Mouse (Mus musculus): ENCODE data around the gene Cmtm1.
"Not testable (repeated sequence)": the region's sequence is repeated elsewhere in the genome, so short reads cannot be mapped to it uniquely, and the experiment has no call there.

Gene Cmtm1

DNA sequence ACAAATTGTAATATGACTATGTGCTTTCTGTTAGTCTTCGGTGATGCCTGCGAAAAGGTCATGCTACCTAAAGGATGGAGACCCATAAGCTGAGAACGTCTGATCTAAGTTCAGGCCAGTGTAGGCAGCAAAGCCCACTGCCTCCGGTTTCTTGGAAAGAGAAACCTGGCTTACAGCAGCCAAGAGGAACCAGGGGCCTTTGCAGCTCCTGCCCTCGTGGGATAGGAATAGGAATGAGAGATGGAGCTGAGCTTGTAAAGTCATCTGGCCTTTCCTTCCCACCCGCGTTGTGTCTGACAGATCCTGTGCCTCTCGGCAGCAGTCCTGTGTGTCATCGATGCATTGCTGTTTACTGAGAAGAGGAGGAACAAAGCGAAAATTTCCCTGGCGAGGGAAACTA lies 11.3 kb upstream of the Cmtm1 start, which contains the start of gene Gm11020:
TSS of gene Gm11020 (plus strand) at position 301 of the 400 bp plus-strand sequence.
- DNase-seq (ENCODE audit: low read depth, low spot score) = not testable (repeated sequence)

DNA sequence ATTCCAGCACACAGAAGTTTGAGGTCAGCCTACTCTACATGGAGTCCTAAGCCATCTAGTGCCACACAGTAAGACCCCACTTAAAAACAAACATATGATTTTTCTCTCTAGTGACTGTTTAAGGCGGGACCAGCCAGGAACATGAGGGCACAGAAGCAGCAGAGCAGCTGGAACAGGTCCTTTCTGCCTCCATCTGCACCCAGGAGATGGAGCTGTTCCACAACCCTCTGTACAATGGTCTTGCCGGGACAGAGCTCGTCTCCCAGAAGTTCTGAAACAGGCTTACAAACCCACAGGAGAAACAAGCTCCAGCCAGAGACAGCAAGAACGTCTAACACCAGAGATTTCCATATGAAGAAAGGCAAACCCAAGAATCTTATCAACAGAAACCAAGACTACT lies 3.4 kb upstream of the Cmtm1 start:
- DNase-seq (ENCODE audit: low read depth, low spot score) = no peak

DNA sequence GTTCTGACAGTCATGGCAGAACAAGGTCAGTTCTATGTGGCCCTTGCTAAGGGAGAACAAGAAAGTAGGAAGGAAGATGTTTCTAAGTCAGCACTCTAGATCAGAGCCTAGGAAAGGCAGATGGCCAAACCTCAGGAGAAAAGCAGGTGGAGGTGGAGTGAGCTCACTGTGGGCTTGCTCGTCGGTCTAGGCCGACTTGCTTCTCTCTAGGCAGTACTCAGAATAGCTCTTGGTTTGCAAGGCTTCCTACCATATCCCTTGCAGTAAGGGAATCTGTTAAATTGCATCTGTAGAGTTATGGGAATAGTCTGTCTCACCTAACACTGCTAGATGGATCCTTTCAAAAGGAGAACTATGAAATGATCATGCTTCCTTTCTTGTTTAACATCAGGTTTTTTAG lies 2.1 kb upstream of the Cmtm1 start:
- DNase-seq (ENCODE audit: low read depth, low spot score) = not testable (repeated sequence)

DNA sequence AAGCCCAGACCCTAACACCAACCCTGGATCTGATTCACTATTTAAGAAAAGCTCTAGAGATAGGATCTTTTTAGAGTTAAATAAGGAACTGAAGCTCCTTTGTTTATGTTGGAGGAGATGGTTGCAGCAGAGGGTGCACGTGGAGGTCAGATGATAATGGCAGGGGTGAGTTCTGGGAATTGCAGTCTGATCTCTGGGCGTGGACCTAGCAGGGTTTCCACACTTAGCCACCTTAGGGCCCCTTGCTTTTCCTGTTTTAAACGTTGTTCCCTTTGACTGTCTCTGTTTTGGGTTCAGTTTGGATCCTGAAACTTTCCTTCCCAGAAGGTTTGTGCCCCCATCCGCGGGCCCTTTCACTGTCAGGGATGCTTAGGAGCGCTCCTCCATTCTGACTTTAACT lies 1.6 kb downstream of the Cmtm1 start:
- not testable (repeated sequence) for DNase-seq (ENCODE audit: low read depth, low spot score)

DNA sequence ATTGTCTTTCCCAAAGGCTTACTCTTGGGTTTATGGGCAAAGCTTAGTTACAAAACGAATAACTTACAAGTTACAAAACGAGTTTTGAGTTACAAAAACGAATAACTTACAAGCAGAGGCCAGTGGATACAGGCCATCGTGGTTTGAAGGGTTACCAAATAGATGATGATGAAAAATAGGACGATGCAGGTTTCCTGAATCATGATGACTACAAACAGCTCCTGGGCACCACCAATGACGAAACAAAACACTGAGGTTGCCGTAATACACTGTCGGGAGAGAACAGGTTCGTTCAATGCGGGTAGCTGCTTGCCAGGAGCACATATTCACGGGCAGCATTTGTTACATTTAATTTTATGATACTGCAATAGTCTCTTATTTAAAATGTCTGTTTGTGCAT lies 5.0 kb downstream of the Cmtm1 start:
- DNase-seq (ENCODE audit: low read depth, low spot score) = no peak

DNA sequence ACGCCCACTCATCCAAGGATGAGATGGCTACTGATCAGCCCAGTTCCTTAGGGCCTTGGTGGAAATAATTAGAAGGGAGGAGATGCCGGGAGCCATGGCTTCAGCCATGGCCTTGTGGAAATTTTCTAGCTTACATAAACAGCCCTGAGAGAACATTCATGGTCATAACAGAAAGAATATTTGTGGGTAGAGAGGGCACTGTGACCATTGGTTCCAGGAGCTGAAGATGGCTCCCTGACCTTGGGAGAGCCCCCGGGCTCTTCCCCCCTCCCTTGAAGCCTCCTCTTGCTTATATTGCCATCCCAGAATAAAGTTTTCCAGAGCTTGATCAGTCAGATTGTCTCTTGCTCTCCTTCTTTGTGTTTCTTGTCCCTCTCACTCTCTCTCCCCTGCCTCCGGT lies 7.4 kb downstream of the Cmtm1 start:
- not testable (repeated sequence) for DNase-seq (ENCODE audit: low read depth, low spot score)

DNA sequence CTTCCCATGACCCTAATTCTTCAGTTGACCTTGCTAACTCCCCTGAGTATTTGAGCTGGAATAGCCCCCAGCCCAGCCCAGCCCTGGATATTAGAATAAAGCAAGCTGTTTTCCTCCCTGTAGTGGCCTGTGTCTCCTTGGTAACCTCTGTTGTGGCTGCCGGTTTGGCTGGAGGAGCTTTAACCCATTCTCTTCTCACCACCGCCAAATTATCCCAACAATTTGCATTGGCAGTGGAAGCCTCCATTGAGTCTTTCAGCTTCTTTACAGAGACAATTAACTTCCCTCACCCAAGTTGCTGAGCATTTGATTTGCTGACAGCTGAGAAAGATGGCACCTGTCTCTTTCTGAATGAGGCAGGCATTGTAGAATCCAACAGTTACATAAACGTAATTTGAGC lies 8.4 kb downstream of the Cmtm1 start:
- peak; percentile 10 for DNase-seq (ENCODE audit: low read depth, low spot score)

DNA sequence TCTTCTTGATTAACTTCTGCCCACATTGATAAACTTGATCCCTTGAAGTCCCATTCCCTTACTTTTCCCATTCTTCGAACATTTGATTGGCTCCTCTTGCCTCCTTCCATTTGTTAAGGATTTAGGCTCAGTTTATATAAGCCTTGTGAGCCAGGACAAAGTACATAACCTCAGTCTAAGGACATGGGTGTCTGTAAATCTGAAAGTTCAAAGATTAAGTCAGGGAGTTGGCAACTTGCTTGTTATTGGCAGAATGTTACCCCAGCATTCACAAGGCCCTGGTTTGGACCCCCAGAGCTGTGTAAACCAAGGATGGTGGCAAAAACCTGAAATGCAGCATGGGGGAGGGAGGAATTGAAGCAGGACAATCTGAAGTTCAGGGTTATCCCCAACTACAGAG lies 15.5 kb downstream of the Cmtm1 start:
- DNase-seq (ENCODE audit: low read depth, low spot score) = no peak

DNA sequence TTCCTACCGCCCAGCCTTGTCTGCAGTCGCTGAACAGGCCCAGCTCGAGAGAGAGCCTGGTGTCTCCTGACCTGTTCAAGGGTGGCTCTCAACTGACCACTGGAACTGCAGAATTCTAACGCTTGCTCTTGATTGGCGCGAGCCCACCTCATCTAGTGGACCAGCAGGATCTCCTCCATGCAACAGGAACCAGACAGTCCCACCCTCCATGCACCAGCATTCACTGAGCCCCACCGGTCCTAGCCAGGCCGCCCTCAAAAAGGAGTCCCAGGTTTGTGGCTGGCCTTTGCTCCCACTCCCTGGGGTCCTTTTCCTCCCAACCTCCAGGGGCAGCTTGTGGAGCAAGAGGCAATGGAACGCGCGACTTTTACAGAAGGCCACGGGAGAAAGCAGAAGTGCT lies 16.9 kb downstream of the Cmtm1 start, which contains the start of gene Cmtm2a:
TSS of gene Cmtm2a (minus strand) at position 101 of the 400 bp plus-strand sequence.
- DNase-seq (ENCODE audit: low read depth, low spot score) = not testable (repeated sequence)

DNA sequence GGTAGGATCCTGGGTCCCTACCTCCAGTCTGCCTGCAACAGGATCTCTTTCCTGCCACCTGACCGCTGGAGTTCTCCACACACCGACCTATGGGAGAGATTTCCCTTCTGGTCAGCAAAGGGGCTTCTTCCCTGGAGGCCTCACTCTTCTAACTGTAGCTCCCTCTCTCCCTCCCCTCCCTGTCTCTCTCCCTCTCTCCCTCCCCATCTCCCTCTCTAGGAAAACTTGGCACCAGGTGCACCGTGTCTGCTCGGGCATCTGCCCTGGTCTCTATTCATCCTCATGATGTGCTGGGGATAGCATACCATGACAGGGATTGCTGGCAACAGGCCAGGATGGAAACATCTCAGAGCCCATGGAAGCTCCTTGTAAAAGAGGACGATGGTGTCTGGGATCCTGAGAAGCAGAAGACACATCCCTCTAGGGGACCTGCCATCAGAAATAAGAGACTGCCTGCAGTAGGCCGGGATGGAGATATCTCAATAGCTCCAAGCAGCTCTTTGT lies 41.0 kb downstream of the Cmtm1 start:
- no peak for DNase-seq (ENCODE audit: low read depth, low spot score)

DNA sequence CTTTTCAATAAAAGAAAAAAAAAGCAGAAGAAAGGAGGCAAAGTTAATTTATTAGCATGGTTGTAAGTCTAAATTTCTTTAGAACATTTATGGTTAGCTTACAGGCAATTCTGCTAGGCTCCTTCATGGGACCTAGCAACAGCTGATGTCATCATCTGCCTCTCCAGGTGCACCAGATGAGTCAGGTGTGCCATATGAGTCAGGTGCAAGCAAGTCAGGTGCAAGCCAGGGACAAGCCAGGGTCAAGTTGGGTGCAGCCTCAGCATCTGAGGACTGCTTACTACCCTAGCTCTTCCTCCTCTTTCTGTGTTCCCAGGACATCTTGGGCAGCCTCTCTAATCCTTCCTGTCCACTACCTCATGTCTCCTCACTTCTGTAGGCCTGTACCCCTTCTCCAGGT lies 41.6 kb downstream of the Cmtm1 start:
- no peak for DNase-seq (ENCODE audit: low read depth, low spot score)

DNA sequence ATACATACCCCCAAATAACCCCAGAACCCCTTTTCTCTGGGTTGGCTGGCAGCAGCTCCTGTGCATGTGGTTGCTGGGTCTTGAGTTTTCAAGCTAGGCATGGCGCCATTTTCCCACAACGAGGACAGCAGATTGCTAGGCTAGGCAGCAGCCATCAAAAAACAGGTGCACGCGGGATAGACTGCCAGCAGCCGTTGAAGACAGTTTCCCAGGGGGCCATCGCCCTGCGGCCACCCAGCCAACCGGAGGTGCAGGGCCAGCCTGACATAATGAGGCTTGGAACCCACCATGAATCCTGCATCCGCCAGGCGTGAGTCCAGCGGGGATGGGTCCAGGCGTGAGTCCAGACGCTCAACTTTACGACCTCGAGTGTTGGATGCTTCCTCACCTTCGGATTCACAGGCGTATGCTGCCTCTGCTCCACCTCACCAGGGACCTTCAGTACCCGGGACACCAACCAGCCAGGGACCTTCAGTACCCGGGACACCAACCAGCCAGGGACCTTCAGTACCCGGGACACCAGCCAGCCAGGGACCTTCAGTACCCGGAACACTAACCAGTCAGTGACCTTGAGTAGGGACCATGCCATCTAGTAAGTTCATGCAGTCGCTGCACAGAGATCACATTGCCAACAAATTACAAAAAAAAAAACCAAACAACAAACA lies 45.5 kb downstream of the Cmtm1 start:
- not testable (repeated sequence) for DNase-seq (ENCODE audit: low read depth, low spot score)

DNA sequence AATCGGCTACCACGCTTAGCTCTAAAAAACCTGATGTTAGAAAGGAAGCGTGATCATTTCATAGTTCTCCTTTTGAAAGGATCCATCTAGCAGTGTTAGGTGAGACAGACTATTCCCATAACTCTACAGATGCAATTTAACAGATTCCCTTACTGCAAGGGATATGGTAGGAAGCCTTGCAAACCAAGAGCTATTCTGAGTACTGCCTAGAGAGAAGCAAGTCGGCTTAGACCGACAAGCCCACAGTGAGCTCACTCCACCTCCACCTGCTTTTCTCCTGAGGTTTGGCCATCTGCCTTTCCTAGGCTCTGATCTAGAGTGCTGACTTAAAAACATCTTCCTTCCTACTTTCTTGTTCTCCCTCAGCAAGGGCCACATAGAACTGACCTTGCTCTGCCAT lies 48.1 kb downstream of the Cmtm1 start:
- not testable (repeated sequence) for DNase-seq (ENCODE audit: low read depth, low spot score)

DNA sequence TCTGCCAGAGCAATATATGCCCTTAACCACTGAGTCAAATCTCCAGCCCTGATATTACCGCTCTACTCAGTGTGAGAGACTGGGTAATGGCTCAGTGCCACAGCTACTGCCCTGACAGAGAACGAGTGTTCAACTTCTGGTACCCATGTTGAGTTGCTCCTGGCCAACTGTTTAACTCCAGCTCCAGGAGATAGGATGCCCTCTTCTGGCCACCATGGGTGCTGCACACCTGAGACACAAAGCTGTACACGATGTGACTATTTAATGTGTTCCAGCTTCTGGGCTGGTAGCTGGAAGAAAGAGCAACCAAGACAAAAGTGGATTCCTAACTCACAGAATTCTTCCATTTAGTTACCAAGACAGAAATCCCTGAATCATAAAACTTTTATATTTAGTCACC lies 56.9 kb downstream of the Cmtm1 start:
- DNase-seq (ENCODE audit: low read depth, low spot score) = no peak

DNA sequence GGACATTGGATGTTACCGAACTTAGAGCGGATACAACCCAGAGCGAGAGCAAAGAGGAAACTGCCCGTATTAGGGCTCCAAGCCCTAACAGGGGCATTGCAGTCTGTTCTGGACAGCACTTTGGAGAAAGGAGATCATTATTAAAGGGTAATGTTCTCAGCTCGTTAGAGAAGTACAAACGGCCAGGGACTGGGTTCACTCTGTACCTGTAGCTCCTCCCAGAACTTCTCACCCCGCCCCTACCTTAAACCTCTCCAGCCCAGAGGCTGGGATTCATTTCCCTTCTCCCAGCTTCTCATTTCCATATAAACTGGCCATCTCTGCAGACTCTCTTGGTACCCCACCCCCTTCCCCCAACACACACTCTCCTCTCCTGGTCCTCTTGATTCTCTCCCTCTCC lies 58.5 kb downstream of the Cmtm1 start:
- DNase-seq (ENCODE audit: low read depth, low spot score) = no peak

DNA sequence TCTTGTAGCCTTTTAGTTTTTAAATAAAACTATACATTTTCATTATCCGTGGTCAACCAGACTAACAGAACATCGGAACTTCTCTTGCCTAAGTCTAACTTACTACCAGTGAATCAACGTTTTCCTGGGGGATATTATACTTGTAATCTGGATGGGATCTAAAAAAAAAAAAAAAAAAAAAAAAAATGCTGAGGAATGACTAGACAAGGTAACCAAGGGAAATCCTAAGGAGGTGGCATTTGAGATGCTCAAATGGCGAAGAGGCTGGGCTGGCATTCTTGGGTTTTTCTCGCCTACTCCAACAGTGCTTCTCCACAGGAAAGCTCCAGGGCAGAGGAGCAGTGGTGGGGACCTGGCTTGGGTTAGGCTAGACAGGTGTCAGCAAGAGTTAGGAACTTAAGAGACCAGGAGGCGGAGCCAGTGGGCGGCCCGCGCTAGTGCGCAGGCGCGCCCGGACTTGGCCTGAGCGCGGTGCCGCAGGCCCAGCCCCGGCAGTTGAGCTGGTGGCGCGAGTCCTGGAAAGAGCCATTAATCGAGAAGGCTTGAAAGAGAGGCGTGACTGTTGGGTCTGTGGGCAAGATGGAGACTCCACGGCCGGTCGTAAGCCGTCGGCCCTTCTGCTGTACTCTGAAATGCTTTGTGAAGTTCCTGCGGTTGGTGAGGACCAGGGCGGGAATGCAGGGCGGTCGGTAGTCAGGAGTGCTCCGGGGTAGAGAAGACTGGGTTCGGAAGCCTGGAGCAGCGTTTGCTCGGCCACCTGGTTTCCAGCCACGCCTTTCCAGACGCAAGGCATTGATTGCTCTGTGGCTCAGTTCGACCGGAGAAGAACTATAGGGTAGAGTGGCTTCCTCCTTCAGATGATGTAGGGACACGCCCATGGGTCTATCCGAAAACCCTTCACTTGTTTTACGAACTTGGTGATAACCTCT lies 59.2 kb downstream of the Cmtm1 start, which contains the start of gene Cklf:
TSS of gene Cklf (plus strand) at position 423 of the 929 bp plus-strand sequence.
- DNase-seq (ENCODE audit: low read depth, low spot score) = peak; percentile 57

DNA sequence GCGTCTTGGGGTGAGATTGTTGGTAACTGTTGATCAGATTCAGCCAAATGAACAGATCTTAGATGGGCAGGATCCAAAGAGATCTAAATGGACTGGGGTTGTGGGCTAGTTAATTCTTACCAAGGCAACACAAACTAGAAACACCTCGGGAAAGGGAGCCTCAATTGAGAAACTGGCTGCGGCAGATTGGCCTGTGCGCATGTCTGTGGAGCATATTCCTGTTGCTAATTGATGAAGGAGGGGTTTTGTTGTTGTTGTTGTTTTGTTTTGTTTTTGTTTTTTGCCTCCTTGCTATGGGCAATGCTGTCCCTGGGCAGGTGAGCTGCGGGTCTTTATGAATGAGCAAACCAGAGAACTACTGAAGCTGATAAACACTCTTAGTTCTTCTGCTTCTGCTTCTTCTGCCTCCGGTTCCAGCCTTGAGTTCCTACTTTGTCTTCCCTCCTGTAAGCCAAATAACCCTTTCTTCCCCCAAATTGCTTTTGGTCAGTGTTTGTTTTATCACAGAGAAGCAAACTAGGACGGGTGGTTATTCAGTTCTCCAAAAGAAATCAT lies 60.4 kb downstream of the Cmtm1 start:
- no peak for DNase-seq (ENCODE audit: low read depth, low spot score)

DNA sequence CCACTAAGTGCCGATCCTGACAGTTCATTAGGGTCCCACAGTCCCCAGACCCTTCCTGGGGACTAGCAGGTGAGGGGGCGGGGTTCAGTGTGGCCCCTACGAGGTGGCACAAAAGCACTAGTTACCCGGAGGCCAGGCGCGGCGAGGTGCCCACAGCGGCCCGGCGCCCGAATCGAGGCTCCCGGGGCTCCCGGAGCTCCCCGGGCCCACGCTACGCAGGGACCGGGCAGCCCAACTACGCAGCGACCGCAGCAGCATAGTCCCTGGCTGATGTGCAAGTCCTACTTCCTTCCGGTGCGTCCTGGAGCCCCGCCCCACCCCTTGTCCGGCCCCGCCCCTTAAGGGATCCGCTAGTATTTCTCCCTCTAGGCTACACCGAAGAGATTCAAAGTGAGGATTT lies 61.7 kb downstream of the Cmtm1 start, which contains the start of gene Tk2:
TSS of gene Tk2 (minus strand) at position 283 of the 400 bp plus-strand sequence.
- DNase-seq (ENCODE audit: low read depth, low spot score) = peak; percentile 58

DNA sequence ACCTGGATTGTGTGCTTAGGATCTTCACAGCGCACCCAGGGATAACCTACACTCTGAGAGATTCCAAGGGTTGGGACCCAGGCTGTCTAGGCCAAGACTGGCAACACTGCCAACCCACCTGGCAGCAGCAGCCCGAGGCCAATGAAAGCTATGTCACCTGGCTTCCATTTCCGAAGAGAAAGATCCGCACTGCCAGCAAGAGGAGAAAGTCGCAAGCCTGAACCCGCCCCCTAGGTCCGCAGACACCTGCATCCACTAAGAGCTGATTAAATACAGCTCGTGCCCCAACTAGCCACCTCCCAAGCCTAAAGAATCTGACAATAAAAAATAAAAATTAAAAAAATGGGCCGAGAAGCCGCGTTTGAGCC lies 62.1 kb downstream of the Cmtm1 start:
- no peak for DNase-seq (ENCODE audit: low read depth, low spot score)

DNA sequence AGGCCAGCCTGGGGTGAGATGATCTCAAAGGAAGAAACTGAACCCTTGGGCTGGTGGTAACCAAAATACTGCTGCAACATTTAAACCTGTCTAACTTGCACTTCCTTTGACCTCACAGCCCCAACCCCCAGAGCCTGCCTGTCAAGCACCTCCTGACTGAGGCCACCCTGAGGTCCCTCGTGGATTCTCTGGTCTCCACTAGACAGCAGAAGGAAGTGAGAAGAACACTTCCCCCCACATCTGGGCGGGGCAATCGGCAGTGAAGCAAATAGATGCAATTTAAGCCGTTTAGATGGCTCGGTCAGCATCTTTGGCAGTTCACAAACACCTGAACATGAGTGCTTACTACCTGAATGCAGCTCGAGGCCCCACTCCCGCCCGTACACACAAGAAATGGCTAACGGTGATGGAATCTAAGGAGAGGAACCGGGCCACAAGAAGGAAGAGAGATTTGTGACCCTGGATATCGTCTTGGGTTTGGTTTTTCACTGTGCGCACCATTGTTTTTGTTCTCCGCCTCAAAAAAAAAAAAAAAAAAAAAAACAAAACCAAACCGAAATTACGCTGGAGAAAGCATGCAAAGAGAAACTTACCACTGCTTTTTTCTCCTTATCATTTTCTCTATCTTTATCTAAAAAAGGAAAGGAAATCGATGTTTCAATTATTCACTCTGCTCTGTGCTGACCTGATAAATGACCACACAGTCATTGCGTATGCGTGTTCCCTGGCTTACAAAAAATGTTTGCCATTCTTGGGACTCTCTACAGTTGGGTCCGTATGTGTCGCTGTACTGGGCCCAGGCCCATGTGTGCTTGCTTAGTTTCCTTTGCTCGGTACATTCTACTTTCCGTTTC lies 62.7 kb downstream of the Cmtm1 start:
- DNase-seq (ENCODE audit: low read depth, low spot score) = no peak

DNA sequence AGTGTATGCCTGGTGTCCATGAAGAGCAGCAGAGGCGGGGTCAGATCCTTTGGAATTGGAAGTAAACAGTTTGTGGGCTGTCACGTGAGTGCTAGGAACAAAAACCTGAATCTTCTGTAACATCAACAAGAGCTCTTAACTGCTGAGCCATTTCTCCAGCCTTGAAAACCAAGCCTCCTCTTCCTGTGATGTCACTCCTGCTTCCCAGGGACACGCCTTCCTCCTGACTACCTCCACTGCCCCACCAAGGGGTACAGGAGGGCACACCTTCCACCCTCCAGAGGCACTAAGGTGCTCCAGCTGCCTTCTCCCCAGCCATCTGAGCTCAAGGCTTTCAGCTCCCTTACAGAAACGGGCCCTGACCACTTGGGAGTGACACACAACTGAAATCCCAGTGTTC lies 63.3 kb downstream of the Cmtm1 start:
- DNase-seq (ENCODE audit: low read depth, low spot score) = no peak

All from brain, embryonic 18.5 days (tissue).